Mouse (Mus musculus) cortical plate, adult 2 months (tissue): Measurements from ENCODE around the gene Tssc4.

Source experiments
- CTCF ChIP-seq: fragments of 200-500 bp; IDR thresholded peaks from 2 replicates; pipeline ENCODE4 v1.5.1; 2011; ENCODE audit warnings: mild to moderate bottlenecking, control low read depth, low read length; ENCODE audit not compliant: insufficient read depth; ENCODE audit errors: extremely low read depth
- POLR2A ChIP-seq: fragments of 200-500 bp; IDR thresholded peaks from 2 replicates; pipeline ENCODE4 v1.6.1; 2011; ENCODE audit warnings: mild to moderate bottlenecking, low read length, control low read depth; ENCODE audit not compliant: insufficient read depth; ENCODE audit errors: extremely low read depth

- TF ChIP-seq POLR2A (no peak), CTCF (no peak)
These were observed 32.3 kb upstream of the Tssc4 start for GRCm38 (mm10) chr7:143036787-143037186.
